In the genomic region with DNA sequence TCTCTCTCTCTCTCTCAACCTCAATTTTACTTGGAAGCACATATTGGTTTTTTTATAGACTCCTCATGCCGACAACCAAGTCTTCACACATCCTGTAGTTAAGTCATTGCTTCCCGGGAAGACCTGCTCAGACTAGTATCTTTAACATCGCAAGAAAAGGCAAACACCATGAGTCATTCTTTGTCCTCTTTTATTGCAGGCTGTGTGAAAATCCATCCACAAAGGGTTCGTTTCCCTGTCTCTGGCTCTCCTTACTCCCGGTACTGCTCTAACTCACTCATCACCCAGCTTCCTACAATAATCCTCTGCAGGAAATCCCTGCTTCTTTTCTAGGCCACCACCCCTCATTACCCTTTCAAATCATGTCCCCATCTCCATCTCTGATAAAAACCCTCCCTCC, we compare ENCODE assay signal across 14 mouse cellular contexts.
"Had no signal": no experiment of that assay in that cellular context is flagged by ENCODE, and none has a peak within 500 bp of the region (broad histone marks: within the 10 kb centered on the region; RNA-seq: fewer than 3 reads in every experiment).

No protein-coding gene starts in this region.

- DNase-seq: kidney, adult 18-20 months; kidney, adult 9 months; kidney, postnatal 14 days; kidney, postnatal 4 days; liver, postnatal 0 days; lung, embryonic 14.5 days; midbrain, embryonic 14.5 days; retina, postnatal 1 day; thymus, adult 2 months; thymus, postnatal 14 days; thymus, postnatal 4 days had no signal

- ATAC-seq: inflammation-experienced regulatory T-cells, adult 6 months; intestine, embryonic 16.5 days; liver, postnatal 0 days; lung, postnatal 0 days had no signal
